Mouse (Mus musculus) CD4-positive helper T cell, adult 2 months (primary cell): ENCODE results near the gene Zdhhc8.
"Not testable (repeated sequence)": the region's sequence is repeated elsewhere in the genome, so short reads cannot be mapped to it uniquely, and the experiment has no call there.

Experiments
- DNase-seq: peaks from one replicate; pipeline ENCODE4 v3.0.0-alpha.2; 2012; ENCODE audit warnings: low read depth, missing footprints, low spot score

The Zdhhc8 gene

DNA sequence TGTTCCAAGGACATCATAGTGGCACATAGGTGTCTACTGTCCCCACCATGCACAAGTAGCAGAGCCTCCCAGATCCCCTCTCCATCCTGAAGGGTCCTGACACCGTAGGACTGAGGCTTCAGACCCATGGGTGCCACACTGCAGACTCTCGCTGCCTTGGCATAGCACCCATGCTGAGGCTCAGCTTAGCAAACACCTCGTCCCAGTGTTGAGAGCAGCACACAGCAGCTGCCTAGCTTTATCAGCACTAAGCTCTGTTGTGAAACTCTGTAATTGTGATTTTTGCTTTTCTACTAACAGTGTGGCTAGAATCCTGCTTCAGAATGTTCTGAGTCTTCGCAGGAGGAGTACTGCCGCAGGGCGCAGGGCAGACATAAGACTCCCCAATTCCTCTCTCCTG, 37.1 kb downstream of the Zdhhc8 start:
- no peak for DNase-seq

DNA sequence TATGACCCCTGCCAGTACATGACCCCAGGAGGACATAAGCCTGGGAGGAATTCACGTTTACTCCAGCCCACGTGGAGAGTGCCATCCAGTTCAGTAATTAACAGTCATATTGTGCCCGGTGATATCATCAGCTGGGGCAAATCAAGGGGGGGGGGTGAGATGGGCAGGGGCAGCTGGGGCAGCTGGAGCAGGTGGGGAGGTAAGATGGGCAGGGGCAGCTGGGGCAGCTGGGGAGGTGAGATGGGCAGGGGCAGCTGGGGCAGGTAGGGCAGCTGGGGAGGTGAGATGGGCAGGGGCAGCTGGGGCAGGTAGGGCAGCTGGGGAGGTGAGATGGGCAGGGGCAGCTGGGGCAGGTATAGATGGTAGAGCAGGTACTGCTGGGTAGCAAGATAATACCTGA, 39.4 kb downstream of the Zdhhc8 start:
- not testable (repeated sequence) for DNase-seq

DNA sequence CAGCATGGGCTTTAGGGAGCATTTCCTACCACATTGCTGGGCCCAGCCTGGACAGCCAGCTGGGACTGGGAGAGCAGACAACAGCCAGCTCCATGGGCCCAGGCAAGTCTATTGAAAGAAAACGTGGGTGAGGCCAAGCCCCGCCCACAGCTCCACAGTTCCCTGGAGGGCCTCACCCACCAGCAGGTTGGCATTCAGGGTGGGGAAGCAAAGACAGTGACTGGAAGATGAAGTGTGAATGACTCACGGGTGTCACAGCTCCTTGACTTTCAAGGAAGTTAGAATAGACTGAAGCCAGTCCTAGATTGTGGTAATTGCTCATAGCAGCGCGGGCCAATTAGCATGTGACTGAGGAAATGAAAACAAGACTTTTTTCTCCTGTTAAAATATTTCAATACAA, 39.9 kb downstream of the Zdhhc8 start:
- DNase-seq = no peak

DNA sequence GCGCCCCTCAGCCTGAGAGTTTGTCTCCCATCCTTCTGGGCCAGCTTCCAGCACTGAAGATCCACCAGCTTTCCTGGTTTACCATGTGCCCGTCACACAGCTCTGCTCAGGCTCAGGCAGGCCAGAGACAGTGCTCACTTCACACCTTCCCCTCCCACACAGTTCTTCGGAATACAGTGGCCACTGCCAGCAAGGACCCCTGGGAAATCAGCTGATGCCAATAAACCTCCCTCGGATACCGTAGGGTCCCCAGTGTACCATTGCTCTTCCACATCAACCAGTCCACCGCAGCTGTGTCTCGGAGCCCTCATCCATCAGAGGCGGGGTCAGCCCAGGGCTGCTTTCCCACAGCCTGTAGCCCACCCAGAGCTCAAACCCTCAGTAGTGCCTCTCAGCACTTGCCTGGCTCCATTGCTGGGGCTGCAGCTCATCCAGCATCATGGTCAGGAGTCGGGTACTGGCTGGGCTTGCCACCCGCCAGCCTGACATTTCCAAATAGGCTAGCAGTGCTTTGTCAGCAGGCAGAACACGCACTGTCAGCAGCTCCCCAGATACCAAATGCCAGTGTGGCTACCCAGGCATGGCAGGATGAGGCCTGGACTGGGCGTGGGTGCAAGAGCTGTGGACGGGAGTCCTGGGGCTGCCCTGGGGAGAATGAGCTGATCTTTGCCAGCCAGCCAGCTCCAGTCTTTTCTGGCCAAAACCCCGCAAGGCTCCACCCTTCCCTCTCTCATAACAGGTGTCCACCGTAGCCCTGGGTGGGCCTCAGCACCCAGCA, 40.5 kb downstream of the Zdhhc8 start:
- no peak for DNase-seq

DNA sequence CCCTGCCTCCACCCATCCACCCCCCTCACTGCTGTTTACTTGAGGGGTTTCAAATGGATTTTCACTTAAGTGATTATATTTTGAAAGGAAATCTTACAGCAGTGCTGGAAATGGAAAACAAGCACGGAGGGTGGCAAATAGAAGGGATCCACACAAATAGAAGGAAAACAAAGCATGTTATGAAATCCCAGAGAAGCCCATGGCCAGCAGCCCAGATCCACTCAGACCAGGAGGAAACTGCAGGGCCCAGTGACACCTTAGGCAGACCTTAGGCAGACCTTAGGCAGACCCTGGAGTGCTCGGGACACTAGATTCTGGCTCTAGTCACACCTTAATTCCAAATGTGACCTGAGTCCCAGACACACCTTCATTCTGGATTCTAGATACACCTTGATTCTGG, 43.9 kb downstream of the Zdhhc8 start:
- DNase-seq = no peak

DNA sequence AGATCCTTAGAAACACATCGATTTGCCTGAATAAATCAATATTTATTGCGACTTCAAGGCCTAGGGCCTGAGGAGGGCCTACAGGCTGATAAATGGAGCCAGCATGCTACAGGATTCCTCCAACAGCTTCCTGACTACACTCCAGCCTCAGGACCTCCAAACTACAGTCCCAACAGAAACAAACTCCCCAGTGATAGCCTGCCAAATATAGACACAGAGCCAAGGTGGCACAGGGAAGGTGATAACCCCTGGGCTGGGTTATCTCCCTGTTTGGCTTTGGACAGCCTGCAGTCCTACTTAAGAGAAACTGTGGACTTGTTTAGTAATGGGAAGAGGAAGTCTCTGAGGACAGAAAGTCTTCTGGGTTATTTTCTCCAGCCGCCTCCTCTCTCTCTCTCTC, 47.7 kb downstream of the Zdhhc8 start:
- no peak for DNase-seq

DNA sequence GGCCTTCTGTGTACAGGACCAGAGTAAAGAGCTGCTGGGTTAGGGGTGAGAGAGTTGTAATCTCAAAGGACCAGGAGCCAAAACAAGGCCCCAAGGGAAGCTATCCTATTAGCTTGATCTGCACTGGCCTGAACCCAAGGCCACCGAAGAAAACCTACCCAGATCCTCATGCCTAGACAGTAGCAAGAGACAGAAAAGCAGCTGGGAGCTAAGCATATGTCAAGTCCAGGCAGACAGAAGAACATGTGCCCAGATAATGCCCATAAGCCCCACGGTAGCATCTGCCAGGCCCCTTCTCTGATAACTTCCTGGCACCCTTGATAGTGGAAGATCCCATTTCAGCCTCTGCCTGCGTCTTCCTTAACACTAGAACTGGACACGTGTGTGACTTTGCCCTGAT, 48.1 kb downstream of the Zdhhc8 start:
- DNase-seq = no peak

DNA sequence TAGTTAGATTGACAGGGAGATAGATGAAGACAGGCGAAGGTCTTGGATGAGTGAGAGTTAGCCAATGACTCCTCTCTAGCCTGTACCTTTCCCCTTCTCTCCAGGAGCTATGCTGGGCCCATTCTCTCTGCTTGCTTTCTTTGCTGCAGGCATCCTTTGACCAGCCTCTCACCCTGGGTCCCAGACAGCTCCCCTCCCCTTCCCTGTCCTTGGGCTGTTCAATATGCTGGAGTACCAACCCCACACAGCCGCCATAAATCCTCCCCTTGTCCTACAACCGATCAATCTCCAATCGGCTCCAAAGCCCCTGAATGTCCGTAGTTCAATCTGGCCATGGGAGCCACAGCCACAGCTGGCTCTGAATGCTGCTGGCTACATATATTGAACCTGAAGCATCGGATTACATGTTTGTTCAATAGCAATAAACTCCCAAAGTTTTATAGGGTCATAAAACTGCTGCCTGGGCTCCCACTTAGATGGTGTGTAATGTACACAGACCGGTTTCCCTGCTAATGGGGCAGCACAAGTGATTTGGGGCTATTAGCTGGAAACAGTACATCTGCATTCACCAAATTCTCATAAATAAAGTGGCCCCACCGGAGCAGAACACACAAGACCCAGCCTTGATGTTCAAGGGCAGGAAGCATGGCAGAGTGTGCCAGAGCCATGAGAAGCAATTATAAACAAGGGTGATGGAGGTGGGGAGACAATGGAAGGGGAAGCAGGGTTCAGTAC, 49.1 kb downstream of the Zdhhc8 start:
- DNase-seq = no peak

DNA sequence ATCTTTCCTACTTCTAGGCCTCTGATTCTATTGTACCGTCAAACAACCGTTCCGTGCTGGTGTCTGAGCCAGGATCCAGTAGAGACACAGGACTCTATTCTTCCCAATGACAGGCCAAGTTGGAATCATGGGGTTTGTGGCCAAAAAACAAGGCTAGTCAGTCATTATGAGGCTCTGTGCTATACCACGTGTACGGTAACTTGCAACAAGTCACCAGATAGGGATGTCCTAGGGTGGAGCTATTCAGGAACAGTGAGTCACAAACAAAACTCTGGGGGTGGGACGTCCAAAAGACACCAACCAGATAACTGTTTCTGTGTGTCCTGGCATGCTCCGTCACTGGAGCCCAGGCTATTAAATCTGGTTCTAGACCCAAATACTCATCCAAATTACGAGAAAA, 52.2 kb downstream of the Zdhhc8 start:
- DNase-seq = no peak

DNA sequence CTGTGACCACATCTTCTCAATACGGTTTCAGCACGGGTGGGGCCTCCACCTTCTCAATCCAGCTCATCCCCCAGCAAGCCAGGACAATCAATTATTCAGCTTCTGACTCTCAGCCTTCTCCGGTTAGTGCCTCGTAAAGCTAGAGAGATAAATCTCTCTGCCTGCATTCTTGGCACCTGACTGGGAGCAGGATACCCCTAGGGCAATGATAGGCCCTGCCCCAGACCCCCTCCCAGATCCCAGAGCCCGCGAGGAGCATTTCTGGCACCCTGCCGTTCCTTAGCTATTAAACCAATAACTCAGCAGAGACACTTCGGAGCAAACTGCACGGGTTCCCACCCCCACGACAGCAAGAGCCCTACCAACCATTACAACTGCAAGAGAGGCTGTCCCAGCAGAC, 53.5 kb downstream of the Zdhhc8 start:
- DNase-seq = no peak

DNA sequence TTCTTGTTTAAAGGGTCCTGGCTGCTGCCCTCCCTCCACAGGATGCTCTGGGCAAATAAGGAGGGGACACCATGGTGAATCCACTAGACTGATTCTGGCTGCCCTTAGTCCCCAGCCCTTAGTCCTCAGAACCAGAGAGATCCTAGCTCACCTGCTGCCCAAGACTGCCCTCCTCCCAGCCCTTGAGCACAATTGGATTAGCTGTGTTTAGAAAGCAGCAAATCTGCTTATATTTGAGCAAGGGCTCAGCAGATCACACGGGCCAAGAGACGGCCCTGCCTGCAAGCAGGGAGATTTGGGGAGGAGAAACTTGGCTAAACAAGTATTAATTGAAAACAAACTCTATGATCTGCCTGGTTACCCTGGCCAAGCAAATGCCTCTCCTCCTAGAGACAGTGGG, 55.3 kb downstream of the Zdhhc8 start:
- no peak for DNase-seq

DNA sequence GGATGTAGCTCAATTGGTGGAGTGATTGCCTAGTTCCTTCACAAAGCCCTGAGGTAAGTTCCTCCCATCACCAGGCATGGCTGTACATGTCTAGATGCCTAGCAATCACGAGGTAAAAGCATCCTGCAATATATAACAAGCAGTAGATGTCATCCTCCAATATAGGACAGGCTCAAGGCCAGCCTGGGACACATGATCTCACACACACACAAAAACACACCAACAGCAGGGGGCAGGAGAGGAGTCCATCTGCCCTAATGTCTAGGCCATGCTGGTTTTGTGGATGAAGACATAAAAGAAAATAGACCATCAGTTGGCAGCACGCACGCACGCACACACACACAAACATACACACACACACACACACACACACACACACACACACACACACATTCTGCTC, 58.2 kb downstream of the Zdhhc8 start:
- DNase-seq = no peak

DNA sequence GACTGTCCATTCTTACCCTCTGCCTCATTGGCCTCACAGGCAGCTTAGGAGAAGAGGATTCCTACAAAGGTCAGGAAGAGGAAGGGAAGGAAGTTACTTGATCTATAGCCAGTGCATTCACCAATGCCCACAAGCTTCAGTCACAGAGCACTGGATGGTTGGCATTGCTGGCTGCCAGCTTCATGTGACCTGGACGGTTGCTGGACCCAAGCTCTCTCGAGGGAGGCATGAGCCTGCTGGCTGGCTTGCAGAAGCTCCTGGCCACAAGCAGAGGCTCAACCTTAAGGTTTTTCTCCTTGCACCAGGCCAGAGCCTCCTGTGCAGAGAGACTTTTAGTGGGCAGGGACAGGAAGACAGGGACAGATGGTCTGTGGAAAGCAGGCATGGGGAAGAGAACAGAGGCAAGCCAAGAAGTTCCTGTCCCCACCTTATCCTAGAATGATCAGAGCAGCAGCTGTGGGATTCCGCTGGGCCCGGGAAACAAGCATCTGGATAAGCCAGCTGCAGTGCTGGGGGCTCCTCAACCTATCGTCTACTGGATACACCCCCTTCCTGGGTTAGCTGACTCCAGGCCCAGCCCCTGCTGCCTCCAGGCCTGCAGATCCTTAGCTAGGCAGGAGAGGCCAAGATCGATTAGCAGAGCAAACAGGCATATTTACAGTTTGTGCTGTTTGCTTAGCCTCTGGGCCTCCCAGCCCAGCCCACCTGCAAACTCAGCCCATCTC, 59.0 kb downstream of the Zdhhc8 start:
- no peak for DNase-seq

DNA sequence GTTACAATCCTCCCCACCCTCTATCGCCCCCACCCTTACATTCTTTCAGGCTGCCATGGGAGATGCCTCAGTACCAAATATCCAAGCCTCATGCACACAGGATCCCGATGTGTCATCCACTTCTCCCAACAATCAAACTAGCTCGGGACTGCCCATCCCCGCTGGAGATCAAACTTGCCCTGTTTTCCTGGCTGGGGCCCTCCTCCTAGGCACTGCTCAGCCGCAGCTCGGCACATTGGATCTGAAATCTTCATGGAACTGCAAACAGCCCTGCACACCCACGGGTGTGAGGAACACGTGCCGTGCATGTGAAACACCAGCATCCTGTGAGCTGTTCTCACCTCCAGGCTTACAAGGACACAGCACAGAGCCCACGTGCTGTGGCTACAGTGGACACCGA, 61.1 kb downstream of the Zdhhc8 start:
- DNase-seq = no peak

DNA sequence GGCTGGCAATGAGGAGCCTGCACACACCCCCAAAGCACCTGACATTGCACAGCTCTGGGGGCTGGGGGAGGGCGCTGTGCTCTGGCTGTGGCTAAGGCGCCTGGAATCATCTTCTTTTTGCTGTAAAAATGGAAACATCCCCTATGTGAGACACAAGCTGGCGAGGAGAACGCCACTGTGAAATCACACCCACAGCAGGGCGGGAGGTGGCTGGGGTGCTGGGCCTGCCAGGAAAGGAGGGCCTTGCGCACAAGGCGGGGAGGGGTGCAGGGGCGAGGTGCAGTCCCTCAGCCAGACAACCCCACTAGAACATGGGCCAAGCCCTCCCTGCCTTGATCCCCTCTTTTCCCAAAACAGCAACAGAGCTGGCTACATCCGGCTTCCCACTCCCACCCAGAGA, 61.7 kb downstream of the Zdhhc8 start:
- DNase-seq = no peak

DNA sequence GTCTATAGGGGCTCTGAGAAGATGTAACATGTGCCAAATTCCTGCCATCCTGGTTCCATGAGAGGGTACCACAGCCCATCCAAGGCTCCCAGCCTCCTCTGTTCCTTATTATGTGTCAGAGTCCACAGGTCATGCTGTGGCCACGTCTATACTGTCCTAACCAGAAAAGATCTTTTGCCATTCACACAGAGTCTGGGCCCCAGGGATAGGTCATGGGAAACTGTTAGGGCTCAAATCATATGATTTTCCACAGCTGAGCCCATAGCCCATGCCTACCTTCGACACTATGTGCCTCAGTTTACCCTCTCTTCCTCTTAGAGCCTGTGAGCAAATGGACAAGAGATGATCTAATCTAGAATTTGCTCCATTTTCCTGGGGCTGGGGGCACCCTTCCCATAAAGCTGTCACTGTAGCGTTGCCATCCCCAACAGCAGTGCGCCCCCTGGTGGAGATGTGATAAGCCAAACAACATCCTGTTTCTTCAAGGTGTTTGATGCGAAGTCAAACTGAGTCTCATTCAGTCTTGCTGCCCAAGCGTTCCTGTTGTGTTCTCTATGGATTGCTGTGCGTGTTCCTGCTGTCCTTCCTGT, 62.6 kb downstream of the Zdhhc8 start:
- DNase-seq = peak; percentile 51
